Mouse (Mus musculus): ENCODE data around the gene B4galnt1. TPM values are rescaled to one million over a fixed set of nuclear protein-coding genes. Genes with fewer than 3 reads are reported as not detected.

The B4galnt1 gene
- polyA plus RNA-seq, 1 experiment from 2014 or later = 45.9 TPM

GRCm38 (mm10) chr10:127122018-127122417, 43.0 kb upstream of the B4galnt1 start:
- Histone ChIP-seq H3K27me3 (ENCODE audit: control insufficient read depth, insufficient read depth, low read length) (no peaks in the 10 kb centered on the region), H3K4me2 (replicated peaks; ENCODE audit: low read depth) (no peak overlapping the region), H3K9ac (ENCODE audit: low read length) (no peak overlapping the region), H3K27ac (replicated peaks) (no peak overlapping the region), H3K4me3 (ENCODE audit: low read depth, low read length) (no peak overlapping the region), H3K4me1 (replicated peaks; ENCODE audit: control insufficient read depth, insufficient read depth) (no peaks in the 10 kb centered on the region), H3K36me3 (ENCODE audit: control insufficient read depth, insufficient read depth, low read length) (peaks cover 16% of the 10 kb centered on the region), H3K9me3 (ENCODE audit: control insufficient read depth, low read length) (no peaks in the 10 kb centered on the region)
- 86% methylated on average over 3 of the region's 3 CpGs for WGBS
- no peak for ATAC-seq (ENCODE audit: low FRiP score, low TSS enrichment)
- no peak for DNase-seq (ENCODE audit: low spot score)
- TF ChIP-seq CTCF (IDR thresholded peaks at IDR 0.05; ENCODE audit: low read depth) = no peak
- TF ChIP-seq EP300 (optimal IDR thresholded peaks at IDR 0.05) = no peak

- TF ChIP-seq EP300 (optimal IDR thresholded peaks at IDR 0.05) (no peak), CTCF (IDR thresholded peaks at IDR 0.05; ENCODE audit: low read depth) (no peak)
- WGBS = 15% methylated on average over 13 of the region's 13 CpGs
- Histone ChIP-seq H3K27ac (replicated peaks) (peak overlapping the region; percentile 35), H3K9ac (ENCODE audit: low read length) (no peak overlapping the region), H3K4me1 (replicated peaks; ENCODE audit: control insufficient read depth, insufficient read depth) (no peaks in the 10 kb centered on the region), H3K9me3 (ENCODE audit: control insufficient read depth, low read length) (no peaks in the 10 kb centered on the region), H3K36me3 (ENCODE audit: control insufficient read depth, insufficient read depth, low read length) (peaks cover 11% of the 10 kb centered on the region), H3K4me3 (ENCODE audit: low read depth, low read length) (no peak overlapping the region), H3K4me2 (replicated peaks; ENCODE audit: low read depth) (peak overlapping the region; percentile 40), H3K27me3 (ENCODE audit: control insufficient read depth, insufficient read depth, low read length) (no peaks in the 10 kb centered on the region)
- ATAC-seq (ENCODE audit: low FRiP score, low TSS enrichment) (peak; percentile 36; the same call in 1 of the 2 replicates), DNase-seq (ENCODE audit: low spot score) (peak; percentile 80)
Measured at GRCm38 (mm10) chr10:127122784-127123435, 42.1 kb upstream of the B4galnt1 start.

DNA sequence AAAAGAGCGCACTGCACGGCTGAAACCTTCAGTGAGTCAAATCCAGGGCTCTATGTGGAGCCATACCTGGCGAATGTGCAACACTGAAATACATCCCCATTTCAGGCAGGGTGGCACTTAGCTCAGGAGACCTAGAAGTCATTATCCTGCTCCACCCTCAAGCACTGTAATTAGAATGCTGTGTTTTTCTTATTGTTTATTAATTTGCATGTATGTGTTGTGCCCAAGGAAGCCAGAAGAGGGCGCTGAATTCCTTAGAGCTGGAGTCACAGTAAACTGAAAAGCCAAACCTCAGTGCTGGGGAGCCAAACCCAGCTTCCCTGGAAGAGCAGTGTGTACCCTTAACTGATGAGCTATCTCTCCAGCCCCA, 41.6 kb upstream of the B4galnt1 start:
- 13% methylated on average over 4 of the region's 4 CpGs for WGBS
- Histone ChIP-seq H3K9me3 (ENCODE audit: control insufficient read depth, low read length) (no peaks in the 10 kb centered on the region), H3K27ac (replicated peaks) (peak overlapping the region; percentile 35; the same call in 1 of the 2 replicates), H3K4me1 (replicated peaks; ENCODE audit: control insufficient read depth, insufficient read depth) (no peaks in the 10 kb centered on the region), H3K4me2 (replicated peaks; ENCODE audit: low read depth) (peak overlapping the region; percentile 40), H3K27me3 (ENCODE audit: control insufficient read depth, insufficient read depth, low read length) (no peaks in the 10 kb centered on the region), H3K4me3 (ENCODE audit: low read depth, low read length) (no peak overlapping the region), H3K9ac (ENCODE audit: low read length) (no peak overlapping the region), H3K36me3 (ENCODE audit: control insufficient read depth, insufficient read depth, low read length) (peaks cover 8% of the 10 kb centered on the region)
- TF ChIP-seq EP300 (optimal IDR thresholded peaks at IDR 0.05) (no peak), CTCF (IDR thresholded peaks at IDR 0.05; ENCODE audit: low read depth) (peak; percentile 86)
- DNase-seq (ENCODE audit: low spot score) (peak; percentile 68), ATAC-seq (ENCODE audit: low FRiP score, low TSS enrichment) (no peak)

DNA sequence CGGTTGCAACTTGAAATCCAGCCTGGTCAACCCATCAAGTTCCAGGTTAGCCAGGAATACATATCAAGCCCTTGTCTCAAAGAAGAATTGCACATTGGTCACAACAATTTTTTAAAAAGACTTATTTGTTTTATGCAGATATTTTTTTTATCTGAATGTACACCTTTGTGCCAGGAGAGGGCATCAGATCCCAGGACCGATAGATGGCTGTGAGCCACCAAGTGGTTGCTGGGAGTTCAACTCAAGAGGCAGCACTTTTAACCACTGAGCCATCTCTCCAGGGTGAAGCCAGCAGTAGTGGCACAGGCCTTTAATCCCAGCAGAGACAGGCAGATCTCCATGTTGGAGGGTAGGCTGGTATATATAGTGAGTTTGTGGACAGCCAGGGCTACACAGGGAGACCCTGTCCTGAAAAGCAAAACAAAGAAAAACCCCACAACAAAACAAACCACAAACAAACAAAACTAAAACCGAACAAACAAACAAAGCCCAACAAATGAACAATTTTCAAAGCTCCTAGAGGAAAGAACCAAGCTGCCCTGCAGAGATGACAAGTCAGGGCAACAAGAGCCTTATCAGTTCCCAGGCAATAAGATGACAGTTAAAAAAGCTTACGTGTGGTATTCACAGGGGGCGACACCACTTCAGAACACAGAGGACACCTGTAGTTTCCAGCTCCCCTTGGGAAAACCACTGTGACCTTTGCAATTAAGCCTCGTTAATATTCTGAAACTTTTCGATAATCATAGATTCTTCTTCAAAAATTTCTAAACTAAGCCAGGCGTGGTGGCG, 39.6 kb upstream of the B4galnt1 start:
- no peak overlapping the region for H3K9ac ChIP-seq (ENCODE audit: low read length)
- H3K9me3 ChIP-seq (ENCODE audit: control insufficient read depth, low read length) = no peaks in the 10 kb centered on the region
- WGBS = 70% methylated on average over 9 of the region's 9 CpGs
- no peak overlapping the region for H3K4me3 ChIP-seq (ENCODE audit: low read depth, low read length)
- no peaks in the 10 kb centered on the region for H3K27me3 ChIP-seq (ENCODE audit: control insufficient read depth, insufficient read depth, low read length)
- H3K27ac ChIP-seq (replicated peaks) = no peak overlapping the region
- no peak for ATAC-seq (ENCODE audit: low FRiP score, low TSS enrichment)
- H3K4me2 ChIP-seq (replicated peaks; ENCODE audit: low read depth) = no peak overlapping the region
- no peaks in the 10 kb centered on the region for H3K36me3 ChIP-seq (ENCODE audit: control insufficient read depth, insufficient read depth, low read length)
- peak; percentile 75 for TF ChIP-seq CTCF (IDR thresholded peaks at IDR 0.05; ENCODE audit: low read depth)
- TF ChIP-seq EP300 (optimal IDR thresholded peaks at IDR 0.05) = no peak
- no peaks in the 10 kb centered on the region for H3K4me1 ChIP-seq (replicated peaks; ENCODE audit: control insufficient read depth, insufficient read depth)
- no peak for DNase-seq (ENCODE audit: low spot score)

DNA sequence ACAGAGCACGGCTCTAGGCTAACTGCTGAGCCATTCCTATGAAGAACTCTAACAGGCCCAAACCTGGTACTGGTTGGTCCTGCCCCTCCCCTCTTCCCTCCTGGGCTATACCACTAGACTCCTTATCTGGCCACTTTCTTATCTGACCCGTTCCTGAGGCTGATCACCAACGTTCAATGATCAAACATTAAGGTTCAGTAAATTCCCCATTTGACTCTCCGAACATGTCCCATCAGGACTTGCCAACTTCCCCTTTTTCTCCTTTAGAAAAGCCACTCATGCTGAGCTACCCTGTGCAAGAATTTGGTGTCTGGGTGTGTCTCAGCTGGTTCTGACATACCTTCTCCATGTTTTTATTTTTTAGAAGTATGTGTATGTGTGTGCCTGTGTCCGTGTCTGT, 38.4 kb upstream of the B4galnt1 start:
- Histone ChIP-seq H3K9ac (ENCODE audit: low read length) (no peak overlapping the region), H3K4me3 (ENCODE audit: low read depth, low read length) (no peak overlapping the region), H3K27me3 (ENCODE audit: control insufficient read depth, insufficient read depth, low read length) (no peaks in the 10 kb centered on the region), H3K36me3 (ENCODE audit: control insufficient read depth, insufficient read depth, low read length) (no peaks in the 10 kb centered on the region), H3K4me1 (replicated peaks; ENCODE audit: control insufficient read depth, insufficient read depth) (no peaks in the 10 kb centered on the region), H3K27ac (replicated peaks) (no peak overlapping the region), H3K9me3 (ENCODE audit: control insufficient read depth, low read length) (no peaks in the 10 kb centered on the region), H3K4me2 (replicated peaks; ENCODE audit: low read depth) (no peak overlapping the region)
- TF ChIP-seq EP300 (optimal IDR thresholded peaks at IDR 0.05) (no peak), CTCF (IDR thresholded peaks at IDR 0.05; ENCODE audit: low read depth) (no peak)
- ATAC-seq (ENCODE audit: low FRiP score, low TSS enrichment) (no peak), DNase-seq (ENCODE audit: low spot score) (no peak)
- 55% methylated on average over 5 of the region's 5 CpGs for WGBS

DNA sequence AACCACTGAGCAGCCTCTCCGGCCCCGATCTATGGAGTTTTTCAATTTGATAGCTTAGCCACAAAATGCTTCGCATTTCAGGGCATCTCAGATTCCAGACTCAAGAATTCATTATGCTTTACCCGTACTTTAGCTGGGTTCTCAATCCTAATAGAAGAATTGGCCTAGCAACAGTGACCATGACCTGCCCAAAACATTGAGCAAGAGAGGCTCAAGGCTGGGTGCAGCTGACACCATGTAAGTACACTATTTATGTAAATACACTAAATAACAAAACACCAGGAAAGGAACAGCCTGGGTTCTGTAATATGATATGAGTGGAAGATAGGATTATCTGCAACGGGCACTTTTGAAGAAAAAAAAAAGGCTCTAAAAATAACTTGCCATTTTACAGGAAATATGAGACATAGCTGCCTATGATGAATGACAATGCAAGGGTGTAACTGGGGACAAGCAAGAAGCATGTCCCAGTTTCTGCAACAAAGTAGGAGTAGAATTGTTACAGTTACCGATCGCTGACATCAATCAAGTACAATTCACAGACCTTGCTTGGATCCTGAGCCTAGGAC, 37.2 kb upstream of the B4galnt1 start:
- Histone ChIP-seq H3K9me3 (ENCODE audit: control insufficient read depth, low read length) (no peaks in the 10 kb centered on the region), H3K36me3 (ENCODE audit: control insufficient read depth, insufficient read depth, low read length) (no peaks in the 10 kb centered on the region), H3K4me3 (ENCODE audit: low read depth, low read length) (no peak overlapping the region), H3K27ac (replicated peaks) (no peak overlapping the region), H3K4me1 (replicated peaks; ENCODE audit: control insufficient read depth, insufficient read depth) (no peaks in the 10 kb centered on the region), H3K4me2 (replicated peaks; ENCODE audit: low read depth) (no peak overlapping the region), H3K9ac (ENCODE audit: low read length) (no peak overlapping the region), H3K27me3 (ENCODE audit: control insufficient read depth, insufficient read depth, low read length) (no peaks in the 10 kb centered on the region)
- ATAC-seq (ENCODE audit: low FRiP score, low TSS enrichment) = no peak
- 66% methylated on average over 7 of the region's 7 CpGs for WGBS
- no peak for TF ChIP-seq CTCF (IDR thresholded peaks at IDR 0.05; ENCODE audit: low read depth)
- no peak for TF ChIP-seq EP300 (optimal IDR thresholded peaks at IDR 0.05)
- DNase-seq (ENCODE audit: low spot score) = no peak

Measured in stomach, postnatal 0 days (tissue).